Mouse (Mus musculus): ENCODE data around the gene Slc46a1. TPM values are rescaled to one million over a fixed set of nuclear protein-coding genes. Genes with fewer than 3 reads are reported as not detected.

Slc46a1 gene
- 17.5 and 17.6 TPM in 2 replicates for polyA plus RNA-seq (2016; fragmentation: Nextera tagmentation; extraction: Ambion mirVana)

GRCm38 (mm10) chr11:78465568-78466180 lies at the start of gene Slc46a1:
TSS of gene Slc46a1 (plus strand) at chr11:78465697.
- Histone ChIP-seq H3K27ac (peak within 1 kb of the TSS; percentile 54; the same call in 1 of the 2 replicates), H3K9me3 (0 out of 2 replicates have a peak, but pooled peaks cover 3% of the 10 kb centered on the region), H3K4me1 (peaks cover 11% of the 10 kb centered on the region), H3K4me3 (peak within 1 kb of the TSS; percentile 71), H3K36me3 (no peaks in the 10 kb centered on the region), H3K27me3 (replicated peaks) (no peaks in the 10 kb centered on the region), H3K9ac (peak within 1 kb of the TSS; percentile 69), H3K4me2 (replicated peaks) (peak within 1 kb of the TSS; percentile 79)
- under 1% methylated on average over 41 of the region's 41 CpGs for WGBS
- peak; percentile 94 for ATAC-seq (ENCODE audit: low FRiP score, low read depth)

GRCm38 (mm10) chr11:78416854-78417253 lies 48.6 kb upstream of the Slc46a1 start:
- 84% methylated on average over 6 of the region's 6 CpGs for WGBS
- no peak overlapping the region for H3K27ac ChIP-seq
- H3K4me1 ChIP-seq, result no peaks in the 10 kb centered on the region
- H3K27me3 ChIP-seq (replicated peaks), result no peaks in the 10 kb centered on the region; the same call in 1 of the 2 replicates
- no peak overlapping the region for H3K4me3 ChIP-seq
- H3K9me3 ChIP-seq, result no peaks in the 10 kb centered on the region
- H3K36me3 ChIP-seq, result no peaks in the 10 kb centered on the region
- no peak overlapping the region for H3K4me2 ChIP-seq (replicated peaks)
- H3K9ac ChIP-seq, result no peak overlapping the region
- no peak for ATAC-seq (ENCODE audit: low FRiP score, low read depth)

DNA sequence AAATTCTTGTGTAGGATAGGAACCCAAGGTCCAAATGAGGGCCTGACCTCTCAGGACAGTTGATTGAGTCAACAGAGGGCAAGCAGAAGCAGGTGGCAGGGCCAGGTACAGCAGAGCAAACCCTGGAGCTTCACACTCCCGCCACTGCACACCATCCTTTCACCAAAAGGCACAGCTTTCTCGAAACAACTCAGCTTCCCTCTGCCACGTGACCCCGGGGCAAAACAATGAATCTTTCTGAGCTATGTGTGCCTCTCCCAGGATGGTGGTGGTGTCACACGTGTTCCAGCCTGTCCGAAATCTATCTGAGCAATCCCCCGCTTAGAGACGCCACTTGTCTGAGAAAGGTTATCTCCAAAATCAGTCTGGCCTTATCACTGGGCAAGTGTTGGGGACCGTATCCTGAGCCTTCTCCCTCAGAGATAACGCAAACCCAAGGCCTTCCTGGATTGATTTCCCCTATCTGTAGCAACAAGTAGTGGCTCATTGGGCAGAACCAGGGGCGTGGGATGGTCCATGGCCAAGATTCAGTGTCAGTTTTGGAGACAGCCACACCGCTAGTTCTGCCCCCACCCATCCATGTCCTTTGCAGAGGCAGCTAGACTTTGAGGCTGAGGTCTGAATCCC lies 45.1 kb upstream of the Slc46a1 start:
- Histone ChIP-seq H3K36me3 (no peaks in the 10 kb centered on the region), H3K9me3 (no peaks in the 10 kb centered on the region), H3K27ac (no peak overlapping the region), H3K4me3 (no peak overlapping the region), H3K4me2 (replicated peaks) (no peak overlapping the region), H3K9ac (no peak overlapping the region), H3K4me1 (no peaks in the 10 kb centered on the region), H3K27me3 (replicated peaks) (no peaks in the 10 kb centered on the region; the same call in 1 of the 2 replicates)
- 69% methylated on average over 12 of the region's 12 CpGs for WGBS
- ATAC-seq (ENCODE audit: low FRiP score, low read depth), result no peak

GRCm38 (mm10) chr11:78421201-78422009 lies 44.1 kb upstream of the Slc46a1 start:
- no peaks in the 10 kb centered on the region for H3K9me3 ChIP-seq
- H3K36me3 ChIP-seq, result no peaks in the 10 kb centered on the region
- no peaks in the 10 kb centered on the region for H3K4me1 ChIP-seq
- ATAC-seq (ENCODE audit: low FRiP score, low read depth), result no peak
- no peaks in the 10 kb centered on the region; the same call in 1 of the 2 replicates for H3K27me3 ChIP-seq (replicated peaks)
- H3K4me3 ChIP-seq, result no peak overlapping the region
- H3K9ac ChIP-seq, result no peak overlapping the region
- whole genome bisulfite sequencing, result 66% methylated on average over 13 of the region's 13 CpGs
- H3K4me2 ChIP-seq (replicated peaks), result no peak overlapping the region
- no peak overlapping the region for H3K27ac ChIP-seq

- Histone ChIP-seq H3K4me3 (no peak within 1 kb of the TSS), H3K27ac (no peak within 1 kb of the TSS), H3K9ac (no peak within 1 kb of the TSS), H3K9me3 (no peaks in the 10 kb centered on the region), H3K4me2 (replicated peaks) (no peak within 1 kb of the TSS), H3K27me3 (replicated peaks) (no peaks in the 10 kb centered on the region; the same call in 1 of the 2 replicates), H3K4me1 (no peaks in the 10 kb centered on the region), H3K36me3 (no peaks in the 10 kb centered on the region)
- ATAC-seq (ENCODE audit: low FRiP score, low read depth), result no peak
- 15% methylated on average over 13 of the region's 13 CpGs for WGBS
Observed at GRCm38 (mm10) chr11:78422055-78422819, 43.3 kb upstream of the Slc46a1 start, which contains the start of gene Slc13a2. TSS of gene Slc13a2 (minus strand) at chr11:78422217.

GRCm38 (mm10) chr11:78424352-78424751 lies 41.1 kb upstream of the Slc46a1 start:
- 74% methylated on average over 2 of the region's 2 CpGs for WGBS
- H3K27ac ChIP-seq, result no peak overlapping the region
- no peaks in the 10 kb centered on the region for H3K4me1 ChIP-seq
- ATAC-seq (ENCODE audit: low FRiP score, low read depth), result no peak
- H3K4me2 ChIP-seq (replicated peaks), result no peak overlapping the region
- no peak overlapping the region for H3K4me3 ChIP-seq
- no peak overlapping the region for H3K9ac ChIP-seq
- H3K36me3 ChIP-seq, result no peaks in the 10 kb centered on the region
- no peaks in the 10 kb centered on the region; the same call in 1 of the 2 replicates for H3K27me3 ChIP-seq (replicated peaks)
- no peaks in the 10 kb centered on the region for H3K9me3 ChIP-seq

- no peaks in the 10 kb centered on the region for H3K27me3 ChIP-seq (replicated peaks)
- H3K27ac ChIP-seq, result no peak overlapping the region
- no peaks in the 10 kb centered on the region for H3K36me3 ChIP-seq
- ATAC-seq (ENCODE audit: low FRiP score, low read depth), result no peak
- WGBS, result 82% methylated on average over 1 of the region's 1 CpGs
- no peaks in the 10 kb centered on the region for H3K4me1 ChIP-seq
- H3K4me3 ChIP-seq, result no peak overlapping the region
- no peak overlapping the region for H3K9ac ChIP-seq
- no peaks in the 10 kb centered on the region for H3K9me3 ChIP-seq
- H3K4me2 ChIP-seq (replicated peaks), result no peak overlapping the region
Observed at GRCm38 (mm10) chr11:78425572-78425971, 39.9 kb upstream of the Slc46a1 start.

- Histone ChIP-seq H3K36me3 (no peaks in the 10 kb centered on the region), H3K27me3 (replicated peaks) (no peaks in the 10 kb centered on the region), H3K4me3 (no peak overlapping the region), H3K9ac (no peak overlapping the region), H3K27ac (no peak overlapping the region), H3K4me1 (no peaks in the 10 kb centered on the region), H3K9me3 (no peaks in the 10 kb centered on the region), H3K4me2 (replicated peaks) (no peak overlapping the region)
- WGBS, result 95% methylated on average over 6 of the region's 6 CpGs
- no peak for ATAC-seq (ENCODE audit: low FRiP score, low read depth)
Observed at GRCm38 (mm10) chr11:78427655-78428054, 37.8 kb upstream of the Slc46a1 start.

- no peak overlapping the region for H3K27ac ChIP-seq
- no peak for ATAC-seq (ENCODE audit: low FRiP score, low read depth)
- no peaks in the 10 kb centered on the region for H3K27me3 ChIP-seq (replicated peaks)
- no peaks in the 10 kb centered on the region for H3K4me1 ChIP-seq
- H3K4me3 ChIP-seq, result no peak overlapping the region
- H3K36me3 ChIP-seq, result no peaks in the 10 kb centered on the region
- H3K9me3 ChIP-seq, result no peaks in the 10 kb centered on the region
- H3K9ac ChIP-seq, result no peak overlapping the region
- WGBS, result 74% methylated on average over 5 of the region's 5 CpGs
- no peak overlapping the region for H3K4me2 ChIP-seq (replicated peaks)
Observed at GRCm38 (mm10) chr11:78428309-78428708, 37.2 kb upstream of the Slc46a1 start.

DNA sequence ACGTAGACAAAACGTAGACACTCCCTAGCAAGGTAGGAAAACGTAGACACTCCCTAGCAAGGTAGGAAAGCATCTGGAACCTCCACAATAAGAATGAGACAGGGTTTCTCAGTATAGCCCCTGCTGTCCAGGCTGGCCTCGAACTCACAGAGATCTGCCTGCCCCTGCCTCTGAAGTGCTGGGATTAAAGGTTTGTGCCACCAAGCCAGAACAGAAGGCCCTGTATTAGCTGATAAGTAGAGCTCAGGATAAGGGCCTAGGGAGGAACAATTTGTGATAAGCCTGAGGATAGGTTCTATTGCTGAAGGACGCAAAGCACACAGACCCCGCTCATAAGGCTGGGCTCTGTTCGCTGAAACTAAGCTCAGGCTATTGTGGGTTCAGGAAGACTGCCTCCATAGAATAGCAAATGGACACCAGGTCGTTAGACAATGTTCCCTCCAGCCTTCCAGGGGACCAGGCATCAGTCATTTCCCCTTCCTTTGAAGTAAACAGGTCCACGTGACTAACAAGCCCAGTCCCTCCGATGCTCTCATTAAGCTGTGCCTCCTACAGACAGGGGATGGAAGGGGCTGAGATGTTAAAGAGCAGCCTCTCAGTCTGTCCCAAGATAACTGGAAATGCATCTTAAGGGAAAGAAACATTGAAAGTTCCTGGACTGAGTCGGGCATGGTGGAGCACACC lies 35.2 kb upstream of the Slc46a1 start:
- Histone ChIP-seq H3K27me3 (replicated peaks) (no peaks in the 10 kb centered on the region), H3K4me3 (no peak overlapping the region), H3K4me1 (no peaks in the 10 kb centered on the region), H3K9ac (no peak overlapping the region), H3K27ac (no peak overlapping the region), H3K9me3 (no peaks in the 10 kb centered on the region), H3K4me2 (replicated peaks) (no peak overlapping the region), H3K36me3 (no peaks in the 10 kb centered on the region)
- no peak for ATAC-seq (ENCODE audit: low FRiP score, low read depth)
- WGBS, result 49% methylated on average over 11 of the region's 11 CpGs

DNA sequence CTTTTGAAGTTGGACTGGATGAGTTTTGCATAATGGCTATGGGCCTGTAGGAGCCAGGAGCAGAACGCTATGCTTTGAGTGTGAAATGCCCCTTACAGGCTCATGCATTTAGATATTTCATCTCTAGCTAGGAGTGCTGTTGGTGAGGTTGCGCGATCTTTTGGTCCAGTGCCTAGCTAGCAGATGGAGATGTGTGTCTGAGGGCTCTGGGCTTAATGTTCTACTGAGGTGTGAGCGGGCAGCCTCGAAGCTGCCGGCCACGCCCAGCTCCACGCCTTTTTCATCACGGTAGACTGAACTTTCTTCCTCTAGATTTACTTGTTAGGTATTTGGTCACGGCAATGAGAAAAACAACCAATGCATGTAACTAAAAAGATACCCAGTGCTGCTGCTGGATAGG lies 34.3 kb upstream of the Slc46a1 start:
- 89% methylated on average over 10 of the region's 10 CpGs for WGBS
- ATAC-seq (ENCODE audit: low FRiP score, low read depth), result no peak

More for the DNA sequence above, 34.3 kb upstream of the Slc46a1 start:
- H3K4me1 ChIP-seq, result 0 out of 2 replicates have a peak, but pooled peaks cover 6% of the 10 kb centered on the region
- H3K9ac ChIP-seq, result no peak overlapping the region
- H3K27me3 ChIP-seq (replicated peaks), result no peaks in the 10 kb centered on the region
- no peaks in the 10 kb centered on the region for H3K36me3 ChIP-seq
- H3K27ac ChIP-seq, result no peak overlapping the region
- H3K4me2 ChIP-seq (replicated peaks), result no peak overlapping the region
- no peak overlapping the region for H3K4me3 ChIP-seq
- H3K9me3 ChIP-seq, result no peaks in the 10 kb centered on the region
